Mouse (Mus musculus): ENCODE measurements around the gene Gm20683. TPM values are rescaled to one million over a fixed set of nuclear protein-coding genes. Genes with fewer than 3 reads are reported as not detected.
A peak's percentile ranks its signal among the peaks of the same experiment; 100 is the strongest.
"Not testable (repeated sequence)": the region's sequence is repeated elsewhere in the genome, so short reads cannot be mapped to it uniquely, and the experiment has no call there.

The Gm20683 gene
- polyA plus RNA-seq, 1 experiment, result 42.9 TPM

- Histone ChIP-seq H3K27ac (ENCODE audit: insufficient read depth, low read length) (no peak overlapping the region), H3K4me3 (replicated peaks; ENCODE audit: insufficient read depth, low read depth, low read length) (no peak overlapping the region), H3K4me1 (ENCODE audit: control insufficient read depth, insufficient read depth, low read length) (peaks cover 28% of the 10 kb centered on the region), H3K27me3 (ENCODE audit: control insufficient read depth, insufficient read depth, low read length) (no peaks in the 10 kb centered on the region)
- no peak for DNase-seq
- TF ChIP-seq CTCF (IDR thresholded peaks at IDR 0.05; ENCODE audit: borderline replicate concordance, insufficient read depth, low read depth, low read length), result no peak
- TF ChIP-seq POLR2A (IDR thresholded peaks at IDR 0.05; ENCODE audit: borderline replicate concordance, insufficient read depth, low read length), result no peak
- WGBS, result 86% methylated on average over 3 of the region's 3 CpGs
Measured at GRCm38 (mm10) chr17:25877025-25877424, 35.5 kb upstream of the Gm20683 start.

DNA sequence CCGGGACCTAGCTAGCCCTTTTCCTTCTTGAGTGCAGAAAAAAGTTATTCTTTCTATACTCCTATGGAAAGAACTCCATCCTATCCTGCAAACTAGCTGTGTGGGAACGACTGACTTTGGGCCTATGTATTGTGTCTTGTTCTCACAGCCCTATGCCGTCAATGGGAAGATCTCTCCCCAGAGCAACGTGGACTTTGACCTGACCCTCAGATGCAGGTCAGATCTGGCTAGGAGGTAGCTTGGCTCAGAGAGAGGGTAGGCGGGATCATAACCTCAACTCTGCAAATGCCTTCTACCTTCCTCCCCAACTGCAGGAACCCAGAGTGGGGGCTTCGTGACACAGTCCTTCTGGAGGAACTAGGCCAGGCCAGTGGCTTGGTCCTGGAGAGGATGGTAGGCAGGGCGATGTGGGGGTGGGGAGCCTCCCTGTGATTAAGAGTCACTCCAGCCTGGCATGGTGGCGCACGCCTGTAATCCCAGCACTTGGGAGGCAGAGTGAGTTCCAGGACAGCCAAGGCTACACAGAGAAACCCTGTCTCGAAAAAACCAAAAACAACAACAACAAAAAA is 34.9 kb upstream of the Gm20683 start:
- TF ChIP-seq CTCF (IDR thresholded peaks at IDR 0.05; ENCODE audit: borderline replicate concordance, insufficient read depth, low read depth, low read length) (no peak), POLR2A (IDR thresholded peaks at IDR 0.05; ENCODE audit: borderline replicate concordance, insufficient read depth, low read length) (no peak)
- Histone ChIP-seq H3K4me1 (ENCODE audit: control insufficient read depth, insufficient read depth, low read length) (peaks cover 28% of the 10 kb centered on the region), H3K27me3 (ENCODE audit: control insufficient read depth, insufficient read depth, low read length) (no peaks in the 10 kb centered on the region), H3K4me3 (replicated peaks; ENCODE audit: insufficient read depth, low read depth, low read length) (peak overlapping the region; percentile 96), H3K27ac (ENCODE audit: insufficient read depth, low read length) (no peak overlapping the region)
- no peak for DNase-seq
- WGBS, result 43% methylated on average over 10 of the region's 10 CpGs

DNA sequence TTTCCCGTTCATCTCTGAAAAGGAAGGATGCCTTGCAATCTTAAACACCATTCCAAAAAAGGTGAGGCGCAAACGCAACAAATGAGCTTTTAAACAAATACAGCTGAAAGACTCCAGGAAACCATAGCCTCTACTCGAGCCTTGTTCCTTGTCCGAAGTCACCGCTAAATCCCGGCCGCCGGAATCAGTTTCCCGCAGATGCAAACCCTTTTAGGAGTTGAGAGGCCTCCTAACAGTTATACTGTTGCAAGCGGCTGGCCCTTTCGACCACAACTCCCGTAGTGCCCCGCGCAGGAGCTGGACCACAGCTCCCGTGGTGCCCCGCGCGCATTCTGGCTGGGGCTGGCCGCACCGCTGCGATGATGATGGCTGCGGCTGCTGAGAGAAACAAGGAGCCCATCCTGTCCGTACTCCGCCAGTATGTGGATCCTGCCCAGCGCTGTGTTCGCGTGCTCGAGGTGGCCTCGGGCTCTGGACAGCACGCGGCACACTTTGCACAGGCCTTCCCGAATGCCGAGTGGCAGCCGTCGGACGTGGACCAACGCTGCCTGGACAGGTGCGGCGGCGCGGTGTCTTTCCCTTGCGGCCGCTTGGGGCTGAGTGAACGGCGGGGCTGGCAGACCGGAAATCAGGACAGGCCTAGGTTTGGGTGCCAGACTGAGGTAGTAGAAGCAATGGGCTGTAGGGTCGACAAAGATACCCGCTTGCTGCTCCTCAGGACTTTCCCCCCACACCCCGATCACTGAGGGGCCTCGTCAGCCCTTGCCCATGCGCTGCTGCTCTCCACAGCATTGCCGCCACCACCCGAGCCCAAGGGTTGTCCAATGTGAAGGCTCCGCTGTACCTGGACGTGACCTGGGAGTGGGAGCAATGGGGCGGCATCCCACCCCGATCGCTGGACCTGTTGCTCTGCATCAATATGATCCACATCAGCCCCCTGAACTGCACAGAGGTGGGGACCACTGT is 33.9 kb upstream of the Gm20683 start:
- WGBS, result under 1% methylated on average over 59 of the region's 59 CpGs
- TF ChIP-seq CTCF (IDR thresholded peaks at IDR 0.05; ENCODE audit: borderline replicate concordance, insufficient read depth, low read depth, low read length) (no peak), POLR2A (IDR thresholded peaks at IDR 0.05; ENCODE audit: borderline replicate concordance, insufficient read depth, low read length) (peak; percentile 99)
- Histone ChIP-seq H3K27ac (ENCODE audit: insufficient read depth, low read length) (peak overlapping the region; percentile 74), H3K27me3 (ENCODE audit: control insufficient read depth, insufficient read depth, low read length) (no peaks in the 10 kb centered on the region), H3K4me3 (replicated peaks; ENCODE audit: insufficient read depth, low read depth, low read length) (peak overlapping the region; percentile 96), H3K4me1 (ENCODE audit: control insufficient read depth, insufficient read depth, low read length) (peaks cover 21% of the 10 kb centered on the region)
- peak; percentile 92 to 93 for DNase-seq

GRCm38 (mm10) chr17:25874721-25875170 is 33.2 kb upstream of the Gm20683 start, which contains the start of gene Mettl26:
Gene Mettl26, plus strand, starts transcription at chr17:25875074.
- WGBS, result under 1% methylated on average over 25 of the region's 25 CpGs
- peaks cover 13% of the 10 kb centered on the region for H3K4me1 ChIP-seq (ENCODE audit: control insufficient read depth, insufficient read depth, low read length)
- DNase-seq, result peak; percentile 87 to 97
- peak within 1 kb of the TSS; percentile 96 for H3K4me3 ChIP-seq (replicated peaks; ENCODE audit: insufficient read depth, low read depth, low read length)
- peak within 1 kb of the TSS; percentile 74 for H3K27ac ChIP-seq (ENCODE audit: insufficient read depth, low read length)
- TF ChIP-seq CTCF (IDR thresholded peaks at IDR 0.05; ENCODE audit: borderline replicate concordance, insufficient read depth, low read depth, low read length) (0 out of 2 replicates have a peak, but pooled peaks have one; percentile 7), POLR2A (IDR thresholded peaks at IDR 0.05; ENCODE audit: borderline replicate concordance, insufficient read depth, low read length) (no peak)
- H3K27me3 ChIP-seq (ENCODE audit: control insufficient read depth, insufficient read depth, low read length), result no peaks in the 10 kb centered on the region

- peak overlapping the region; percentile 96 for H3K4me3 ChIP-seq (replicated peaks; ENCODE audit: insufficient read depth, low read depth, low read length)
- WGBS, result 10% methylated on average over 14 of the region's 14 CpGs
- peaks cover 12% of the 10 kb centered on the region for H3K4me1 ChIP-seq (ENCODE audit: control insufficient read depth, insufficient read depth, low read length)
- DNase-seq, result no peak
- peak overlapping the region; percentile 67 for H3K27ac ChIP-seq (ENCODE audit: insufficient read depth, low read length)
- TF ChIP-seq POLR2A (IDR thresholded peaks at IDR 0.05; ENCODE audit: borderline replicate concordance, insufficient read depth, low read length) (no peak), CTCF (IDR thresholded peaks at IDR 0.05; ENCODE audit: borderline replicate concordance, insufficient read depth, low read depth, low read length) (no peak)
- H3K27me3 ChIP-seq (ENCODE audit: control insufficient read depth, insufficient read depth, low read length), result no peaks in the 10 kb centered on the region
Measured at GRCm38 (mm10) chr17:25874148-25874720, 32.7 kb upstream of the Gm20683 start.

DNA sequence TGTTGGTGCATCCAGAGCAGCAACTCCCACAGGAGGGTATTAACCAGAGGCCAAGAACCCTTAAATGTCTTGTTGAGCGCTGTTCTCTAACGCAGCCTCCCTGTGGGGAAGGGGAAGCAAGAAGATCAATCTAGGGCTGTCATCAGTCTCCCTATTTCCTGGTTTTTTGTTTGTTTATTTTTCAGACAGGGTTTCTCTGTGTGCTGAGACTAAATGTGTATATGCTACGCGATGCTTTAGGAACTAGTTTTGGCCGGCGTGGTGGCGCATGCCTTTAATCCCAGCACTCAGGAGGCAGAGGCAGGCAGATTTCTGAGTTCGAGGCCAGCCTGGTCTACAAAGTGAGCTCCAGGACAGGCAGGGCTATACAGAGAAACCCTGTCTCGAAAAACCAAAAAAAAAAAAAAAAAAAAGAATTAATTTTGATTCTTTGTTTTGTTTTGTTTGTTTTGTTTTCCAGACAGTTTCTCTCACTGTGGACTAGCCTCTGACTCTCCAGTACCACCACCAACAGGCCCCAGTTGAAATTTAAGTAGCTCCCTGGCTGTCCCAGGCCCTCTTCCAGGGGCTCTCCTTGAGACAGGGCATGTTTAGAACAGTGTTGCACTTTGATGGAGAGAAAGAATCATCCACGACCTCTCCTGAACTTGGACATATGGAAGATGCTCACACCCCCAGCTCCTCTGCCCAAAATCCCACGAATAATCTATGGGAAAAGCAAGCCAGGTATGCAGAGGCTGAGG is 32.0 kb upstream of the Gm20683 start:
- Histone ChIP-seq H3K27ac (ENCODE audit: insufficient read depth, low read length) (no peak overlapping the region), H3K27me3 (ENCODE audit: control insufficient read depth, insufficient read depth, low read length) (no peaks in the 10 kb centered on the region), H3K4me1 (ENCODE audit: control insufficient read depth, insufficient read depth, low read length) (peaks cover 16% of the 10 kb centered on the region), H3K4me3 (replicated peaks; ENCODE audit: insufficient read depth, low read depth, low read length) (no peak overlapping the region)
- TF ChIP-seq CTCF (IDR thresholded peaks at IDR 0.05; ENCODE audit: borderline replicate concordance, insufficient read depth, low read depth, low read length), result no peak
- no peak for TF ChIP-seq POLR2A (IDR thresholded peaks at IDR 0.05; ENCODE audit: borderline replicate concordance, insufficient read depth, low read length)
- 84% methylated on average over 11 of the region's 11 CpGs for WGBS
- DNase-seq, result no peak

DNA sequence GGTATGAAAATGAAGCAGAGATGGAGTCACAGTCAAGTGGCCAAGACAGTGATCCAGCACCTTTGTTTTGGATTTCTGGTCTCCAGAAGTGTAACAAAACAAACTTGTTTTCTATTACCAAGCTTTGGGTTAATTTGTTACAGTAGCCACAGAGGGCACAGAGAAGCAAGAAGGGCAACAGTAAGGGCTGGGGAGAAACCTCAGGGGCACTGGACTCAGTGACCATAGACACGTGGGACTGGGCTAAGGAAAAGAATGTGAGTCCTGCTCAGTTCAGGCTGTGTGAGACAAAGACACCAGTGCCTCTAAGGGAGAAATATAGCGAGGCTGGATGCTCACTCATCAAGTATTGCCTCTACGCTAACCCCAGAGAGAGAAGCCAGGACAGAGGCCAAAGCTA is 31.1 kb upstream of the Gm20683 start:
- 85% methylated on average over 3 of the region's 3 CpGs for WGBS

DNA sequence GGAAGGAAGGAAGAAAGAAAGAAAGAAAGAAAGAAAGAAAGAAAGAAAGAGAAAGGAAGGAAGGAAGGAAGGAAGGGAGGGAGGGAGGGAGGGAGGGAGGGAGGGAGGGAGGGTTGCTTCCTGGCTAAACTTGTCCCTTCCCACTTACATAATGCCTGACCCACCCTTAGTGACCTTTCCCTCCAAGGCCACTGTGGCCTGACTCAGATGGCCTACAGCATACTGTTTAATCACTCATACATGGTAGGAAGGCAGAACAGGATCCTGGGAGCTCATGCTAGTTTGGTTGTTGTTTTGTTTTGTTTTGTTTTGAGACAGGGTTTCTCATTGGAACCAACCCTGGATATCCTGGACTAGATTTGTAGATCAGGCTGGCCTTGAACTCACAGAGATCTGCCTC is 30.0 kb upstream of the Gm20683 start:
- not testable (repeated sequence) for H3K27ac ChIP-seq (ENCODE audit: insufficient read depth, low read length); H3K4me3 ChIP-seq (replicated peaks; ENCODE audit: insufficient read depth, low read depth, low read length); H3K27me3 ChIP-seq (ENCODE audit: control insufficient read depth, insufficient read depth, low read length); DNase-seq
- peaks cover 15% of the 10 kb centered on the region for H3K4me1 ChIP-seq (ENCODE audit: control insufficient read depth, insufficient read depth, low read length)

More for the DNA sequence above, 31.1 kb upstream of the Gm20683 start:
- Histone ChIP-seq H3K27ac (ENCODE audit: insufficient read depth, low read length) (no peak overlapping the region), H3K27me3 (ENCODE audit: control insufficient read depth, insufficient read depth, low read length) (no peaks in the 10 kb centered on the region), H3K4me1 (ENCODE audit: control insufficient read depth, insufficient read depth, low read length) (peaks cover 16% of the 10 kb centered on the region), H3K4me3 (replicated peaks; ENCODE audit: insufficient read depth, low read depth, low read length) (no peak overlapping the region)
- no peak for TF ChIP-seq POLR2A (IDR thresholded peaks at IDR 0.05; ENCODE audit: borderline replicate concordance, insufficient read depth, low read length)
- no peak for TF ChIP-seq CTCF (IDR thresholded peaks at IDR 0.05; ENCODE audit: borderline replicate concordance, insufficient read depth, low read depth, low read length)
- DNase-seq, result no peak

All from cerebellum, adult 2 months (tissue).